In the genomic region with DNA sequence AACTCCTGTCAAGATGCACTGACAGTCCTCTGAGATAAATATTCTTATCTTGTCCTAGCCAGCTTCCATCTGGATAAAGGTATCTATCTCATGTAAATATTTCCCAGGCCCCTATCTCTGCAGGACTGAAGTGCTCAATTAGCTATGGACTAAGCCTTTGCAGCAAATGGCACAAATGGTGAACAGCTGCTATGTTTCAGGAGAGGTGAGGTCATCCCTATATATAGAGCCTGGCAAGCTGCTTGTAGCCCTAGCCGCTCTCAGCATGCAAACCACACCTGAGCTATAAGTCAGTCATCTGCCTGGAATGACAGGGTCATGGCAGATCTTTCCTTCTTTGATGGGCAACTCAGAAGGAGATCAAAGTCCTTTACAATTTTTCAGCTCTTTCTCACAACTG, we compare ENCODE assay signal across 8 mouse cellular contexts.
DNase-seq lines count a peak whose midpoint lies in the region; ATAC-seq and TF ChIP-seq lines count a peak whose summit lies in the region.

No protein-coding gene starts in this region.

- no peaks in the 10 kb centered on the region for H3K27me3 ChIP-seq in hindbrain, embryonic 10.5 days (ENCODE audit: insufficient read depth, poor library complexity, severe bottlenecking)
- H3K27me3 ChIP-seq in midbrain, postnatal 0 days (ENCODE audit: insufficient read depth, low read length): no peaks in the 10 kb centered on the region

- H3K4me2 ChIP-seq in midbrain, postnatal 0 days (ENCODE audit: low read depth, low read length, poor library complexity, severe bottlenecking): no peak overlapping the region

- TF ChIP-seq CTCF in midbrain, postnatal 0 days (IDR thresholded peaks at IDR 0.05): no peak

- no peak overlapping the region for H3K9ac ChIP-seq in midbrain, postnatal 0 days (replicated peaks; ENCODE audit: low read length, poor library complexity, severe bottlenecking)

- peak; percentile 62; the same call in 1 of the 2 replicates for ATAC-seq in midbrain, postnatal 0 days (ENCODE audit: low FRiP score)
- ATAC-seq in megakaryocyte, adult 5-6 weeks (ENCODE audit: poor library complexity, severe bottlenecking): no peak

- H3K27ac ChIP-seq in hindbrain, embryonic 10.5 days: peak overlapping the region; percentile 30; the same call in 1 of the 2 replicates
- H3K27ac ChIP-seq in midbrain, postnatal 0 days (ENCODE audit: low read depth, low read length): no peak overlapping the region

- 61% methylated on average over 1 of the region's 1 CpGs for WGBS in hindbrain, embryonic 10.5 days
- 57% methylated on average over 1 of the region's 1 CpGs for WGBS in midbrain, postnatal 0 days

- H3K4me1 ChIP-seq in hindbrain, embryonic 10.5 days (replicated peaks): peaks cover 5% of the 10 kb centered on the region
- H3K4me1 ChIP-seq in midbrain, postnatal 0 days (ENCODE audit: insufficient read depth, low read length): peaks cover 6% of the 10 kb centered on the region; the same call in 1 of the 2 replicates

- H3K4me3 ChIP-seq in hindbrain, embryonic 10.5 days: no peak overlapping the region
- H3K4me3 ChIP-seq in midbrain, postnatal 0 days (ENCODE audit: low read depth, low read length): no peak overlapping the region

- DNase-seq in layer of hippocampus, adult 18-20 months (ENCODE audit: low spot score in 2 of 2): peak; percentile 19 to 43
- no peak for DNase-seq in layer of hippocampus, postnatal 25 days (ENCODE audit: extremely low spot score in 1 of 2, low spot score in 1 of 2)
- peak; percentile 40 for DNase-seq in embryo, embryonic 11 days
- peak; percentile 6 for DNase-seq in hindbrain, embryonic 10.5 days (ENCODE audit: low spot score)
- peak; percentile 80 for DNase-seq in midbrain, postnatal 0 days (ENCODE audit: low spot score)
- no peak for DNase-seq in thymus, postnatal 10 days (ENCODE audit: low spot score in 2 of 2)
- DNase-seq in Muller cell, postnatal 12 days (ENCODE audit: inconsistent ontology term): no peak

- no peaks in the 10 kb centered on the region for H3K9me3 ChIP-seq in hindbrain, embryonic 10.5 days
- no peaks in the 10 kb centered on the region for H3K9me3 ChIP-seq in midbrain, postnatal 0 days (ENCODE audit: low read length)

- H3K36me3 ChIP-seq in hindbrain, embryonic 10.5 days: no peaks in the 10 kb centered on the region
- no peaks in the 10 kb centered on the region for H3K36me3 ChIP-seq in midbrain, postnatal 0 days (ENCODE audit: insufficient read depth, low read length)

Comparison
In these comparisons a context has a peak if more than half of its experiments do, and no peak if none do; other contexts are left out.
1. DNase-seq: peak in layer of hippocampus, adult 18-20 months (2 of 2), embryo, embryonic 11 days (single experiment), hindbrain, embryonic 10.5 days (single experiment) and midbrain, postnatal 0 days (single experiment); none in layer of hippocampus, postnatal 25 days (0 of 2), thymus, postnatal 10 days (0 of 2) and Muller cell, postnatal 12 days (single experiment).